Comparison of ENCODE assay signal across 14 mouse cellular contexts in the genomic region with DNA sequence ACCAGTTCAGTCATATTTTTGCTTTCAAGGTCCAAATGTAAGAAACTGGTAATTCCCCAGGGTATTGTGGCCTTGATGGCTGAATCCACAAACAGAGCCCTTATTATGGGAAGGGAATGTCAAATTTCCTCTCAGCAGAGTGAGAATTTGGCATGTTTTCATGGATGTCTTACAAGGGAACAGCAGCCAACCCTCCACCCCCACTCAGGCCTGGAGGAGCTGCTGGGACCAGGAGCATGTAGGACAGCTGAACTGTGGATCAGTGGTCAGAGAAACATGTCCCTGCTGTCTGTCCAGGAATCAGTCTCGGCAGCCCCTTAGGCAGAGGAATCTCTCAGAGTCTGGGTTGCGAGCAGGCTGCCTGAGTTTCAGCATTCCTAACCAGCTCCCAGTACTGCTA. TPM values are rescaled to one million over a fixed set of nuclear protein-coding genes. Genes with fewer than 3 reads are reported as not detected.
DNase-seq lines count a peak whose midpoint lies in the region; ATAC-seq and TF ChIP-seq lines count a peak whose summit lies in the region.
"Had no signal": no experiment of that assay in that cellular context is flagged by ENCODE, and none has a peak within 500 bp of the region (broad histone marks: within the 10 kb centered on the region; RNA-seq: fewer than 3 reads in every experiment).

No protein-coding gene starts in this region.

- H3K27ac ChIP-seq in kidney, adult 2 months (ENCODE audit: insufficient read depth, low read depth, low read length), result peak overlapping the region; percentile 5; the same call in 1 of the 2 replicates
- no peak overlapping the region for H3K27ac ChIP-seq in kidney, embryonic 14.5 days (ENCODE audit: low read depth, low read length)
- peak overlapping the region; percentile 7; the same call in 1 of the 2 replicates for H3K27ac ChIP-seq in lung, embryonic 16.5 days (ENCODE audit: low read length)
- no peak overlapping the region for H3K27ac ChIP-seq in lung, postnatal 0 days (ENCODE audit: low read length)
- peak overlapping the region; percentile 49; the same call in 1 of the 2 replicates for H3K27ac ChIP-seq in cortical plate, adult 2 months (ENCODE audit: insufficient read depth, low read length)
- H3K27ac ChIP-seq: limb, embryonic 15.5 days; macrophage had no signal

- no peak for TF ChIP-seq POLR2A in kidney, adult 2 months (IDR thresholded peaks at IDR 0.05; ENCODE audit: low read depth, low read length)
- TF ChIP-seq POLR2A in cortical plate, adult 2 months (IDR thresholded peaks at IDR 0.05; ENCODE audit: extremely low read depth, insufficient read depth, low read length), result no peak

- WGBS in kidney, adult 2 months, result 88% methylated on average over 2 of the region's 2 CpGs
- 90% methylated on average over 2 of the region's 2 CpGs for WGBS in kidney, embryonic 14.5 days
- 69% methylated on average over 2 of the region's 2 CpGs for WGBS in lung, embryonic 16.5 days
- WGBS in lung, postnatal 0 days, result 81% methylated on average over 2 of the region's 2 CpGs

- no peak for TF ChIP-seq EP300 in lung, postnatal 0 days (IDR thresholded peaks at IDR 0.05)

- no peaks in the 10 kb centered on the region for H3K9me3 ChIP-seq in kidney, embryonic 14.5 days (ENCODE audit: control insufficient read depth, low read length)
- H3K9me3 ChIP-seq in lung, embryonic 16.5 days (ENCODE audit: control insufficient read depth, low read length), result no peaks in the 10 kb centered on the region
- H3K9me3 ChIP-seq in lung, postnatal 0 days (ENCODE audit: low read length), result no peaks in the 10 kb centered on the region
- H3K9me3 ChIP-seq: limb, embryonic 15.5 days had no signal

- DNase-seq in kidney, adult 2 months, result peak; percentile 24
- DNase-seq in lung, postnatal 0 days (ENCODE audit: low spot score), result no peak
- DNase-seq in lung, postnatal 36 days, result peak; percentile 37
- DNase-seq: adrenal gland, postnatal 36 days; retina, postnatal 1 day had no signal

- TF ChIP-seq CTCF in kidney, adult 2 months (conservative IDR thresholded peaks at IDR 0.05; ENCODE audit: insufficient read depth, insufficient read length, low read depth, low read length), result no peak
- TF ChIP-seq CTCF in lung, postnatal 0 days (IDR thresholded peaks at IDR 0.05), result no peak
- TF ChIP-seq CTCF in cortical plate, adult 2 months (IDR thresholded peaks at IDR 0.05; ENCODE audit: extremely low read depth, insufficient read depth, low read length), result no peak

- H3K4me1 ChIP-seq in kidney, adult 2 months (ENCODE audit: control insufficient read depth, insufficient read depth, low read length), result no peaks in the 10 kb centered on the region
- H3K4me1 ChIP-seq in kidney, embryonic 14.5 days (ENCODE audit: control insufficient read depth, insufficient read depth, low read length), result no peaks in the 10 kb centered on the region
- H3K4me1 ChIP-seq in lung, embryonic 16.5 days (replicated peaks; ENCODE audit: control insufficient read depth, insufficient read depth, low read length), result 0 out of 2 replicates have a peak, but pooled peaks cover 2% of the 10 kb centered on the region
- H3K4me1 ChIP-seq in lung, postnatal 0 days (ENCODE audit: insufficient read depth, low read depth, low read length), result no peaks in the 10 kb centered on the region
- H3K4me1 ChIP-seq in cortical plate, adult 2 months (ENCODE audit: control insufficient read depth, insufficient read depth, low read length), result no peaks in the 10 kb centered on the region; the same call in none of the 2 replicates
- H3K4me1 ChIP-seq: limb, embryonic 15.5 days had no signal

- H3K36me3 ChIP-seq in kidney, adult 2 months (ENCODE audit: control insufficient read depth, insufficient read depth, low read length), result no peaks in the 10 kb centered on the region
- no peaks in the 10 kb centered on the region for H3K36me3 ChIP-seq in kidney, embryonic 14.5 days (ENCODE audit: control insufficient read depth, insufficient read depth, low read length)
- no peaks in the 10 kb centered on the region for H3K36me3 ChIP-seq in lung, embryonic 16.5 days (ENCODE audit: control insufficient read depth, insufficient read depth, low read length)
- H3K36me3 ChIP-seq in lung, postnatal 0 days (ENCODE audit: insufficient read depth, low read length), result no peaks in the 10 kb centered on the region
- H3K36me3 ChIP-seq: limb, embryonic 15.5 days had no signal

- H3K4me3 ChIP-seq in kidney, adult 2 months (ENCODE audit: insufficient read depth, low read depth, low read length), result no peak overlapping the region
- no peak overlapping the region for H3K4me3 ChIP-seq in kidney, embryonic 14.5 days (ENCODE audit: low read length)
- H3K4me3 ChIP-seq in lung, embryonic 16.5 days (ENCODE audit: low read length), result no peak overlapping the region
- no peak overlapping the region for H3K4me3 ChIP-seq in lung, postnatal 0 days (ENCODE audit: low read depth, low read length)
- H3K4me3 ChIP-seq in cortical plate, adult 2 months (ENCODE audit: insufficient read depth, low read length), result no peak overlapping the region
- H3K4me3 ChIP-seq: limb, embryonic 15.5 days had no signal

- no peak for ATAC-seq in kidney, embryonic 14.5 days (ENCODE audit: low FRiP score, low TSS enrichment)
- 0 out of 2 replicates have a peak, but pooled peaks have one; percentile 8 for ATAC-seq in lung, embryonic 16.5 days (ENCODE audit: low read depth)
- no peak for ATAC-seq in lung, postnatal 0 days
- no peak for ATAC-seq in inflammation-experienced regulatory T-cells, adult 6 months
- ATAC-seq in megakaryocyte, adult 5-6 weeks (ENCODE audit: poor library complexity, severe bottlenecking), result no peak
- ATAC-seq: activated CD4-positive, CD25-positive, alpha-beta regulatory T cell, adult 4 months; midbrain, embryonic 16.5 days had no signal

- H3K27me3 ChIP-seq in kidney, adult 2 months (replicated peaks; ENCODE audit: control insufficient read depth, insufficient read depth, low read length), result no peaks in the 10 kb centered on the region
- peaks cover 3% of the 10 kb centered on the region; the same call in 1 of the 2 replicates for H3K27me3 ChIP-seq in kidney, embryonic 14.5 days (ENCODE audit: control insufficient read depth, insufficient read depth, low read length)
- peaks cover 5% of the 10 kb centered on the region; the same call in 1 of the 2 replicates for H3K27me3 ChIP-seq in lung, embryonic 16.5 days (ENCODE audit: control insufficient read depth, insufficient read depth, low read depth, low read length)
- H3K27me3 ChIP-seq in lung, postnatal 0 days (replicated peaks; ENCODE audit: insufficient read depth, low read length), result no peaks in the 10 kb centered on the region

- H3K4me2 ChIP-seq in kidney, embryonic 14.5 days (replicated peaks; ENCODE audit: low read depth, low read length), result no peak overlapping the region
- no peak overlapping the region for H3K4me2 ChIP-seq in lung, embryonic 16.5 days (ENCODE audit: low read depth, low read length)
- no peak overlapping the region for H3K4me2 ChIP-seq in lung, postnatal 0 days (replicated peaks; ENCODE audit: low read depth, low read length)
- H3K4me2 ChIP-seq: limb, embryonic 15.5 days had no signal

- H3K9ac ChIP-seq in kidney, embryonic 14.5 days (ENCODE audit: low read depth, low read length), result no peak overlapping the region
- H3K9ac ChIP-seq in lung, embryonic 16.5 days (ENCODE audit: low read length), result no peak overlapping the region
- no peak overlapping the region for H3K9ac ChIP-seq in lung, postnatal 0 days (replicated peaks; ENCODE audit: low read depth)
- H3K9ac ChIP-seq: limb, embryonic 15.5 days had no signal

RNA-seq across cellular contexts. Expression of a gene that starts 0.8 kb away (rescaled TPM):
- 0.06 and 0.11 TPM in 2 replicates for polyA plus RNA-seq in kidney, adult 2 months (2012; rRNA removed)
- not detected in 2 replicates for polyA plus RNA-seq in kidney, embryonic 14.5 days (2014; fragmentation: Nextera tagmentation; extraction: Ambion mirVana)
- 0.09 and 0.10 TPM in 2 replicates for polyA plus RNA-seq in lung, embryonic 16.5 days (2015; fragmentation: Nextera tagmentation; extraction: Ambion mirVana)
- 0.06 and 0.08 TPM in 2 replicates for polyA plus RNA-seq in lung, postnatal 0 days (2015; fragmentation: Nextera tagmentation; extraction: Ambion mirVana)
- polyA plus RNA-seq in cortical plate, adult 2 months (2012; rRNA removed), result 0.38 and 0.40 TPM in 2 replicates
- polyA plus RNA-seq in inflammation-experienced regulatory T-cells, adult 6 months (2017; shearing (Covaris generic)), result under 1 TPM in 1 of 3 experiments, not detected in 2; 0.07 TPM
- total RNA-seq in megakaryocyte, adult 5-6 weeks (2015), result not detected in 2 replicates
- total RNA-seq in megakaryocyte, adult 5-6 weeks (2017), result not detected in 2 replicates
- polyA plus RNA-seq: activated CD4-positive, CD25-positive, alpha-beta regulatory T cell, adult 4 months; macrophage had no signal

Comparison
In these comparisons a context has a peak if more than half of its experiments do, and no peak if none do; other contexts are left out.
1. H3K27ac ChIP-seq: peak in kidney, adult 2 months (single experiment), lung, embryonic 16.5 days (single experiment) and cortical plate, adult 2 months (single experiment); none in kidney, embryonic 14.5 days (single experiment) and lung, postnatal 0 days (single experiment).